Mouse (Mus musculus) thymus, adult 2 months (tissue): ENCODE measurements at regions not wholly inside any gene's neighbourhood (a gene's known extent, or its start where the extent isn't known, plus 50 kb on each side); places are given as distances from the start of the nearest gene placed in this dataset.

Source experiments
- CTCF ChIP-seq: fragments of 200-500 bp; IDR thresholded peaks from 2 replicates; pipeline ENCODE4 v1.5.1; 2012; ENCODE audit warnings: mild to moderate bottlenecking, control low read depth, low read length, moderate library complexity, borderline replicate concordance; ENCODE audit not compliant: control insufficient read depth, poor library complexity, insufficient read depth; ENCODE audit errors: extremely low read depth
- POLR2A ChIP-seq: fragments of 200-500 bp; IDR thresholded peaks from 2 replicates; pipeline ENCODE4 v1.6.1; 2012; ENCODE audit warnings: mild to moderate bottlenecking, low read length, control low read depth, moderate library complexity; ENCODE audit not compliant: control insufficient read depth, poor library complexity, insufficient read depth; ENCODE audit errors: extremely low read depth

GRCm38 (mm10) chr13:44496596-44496995 is 232.7 kb upstream of the Jarid2 start:
- TF ChIP-seq POLR2A (no peak), CTCF (no peak)
